Mouse (Mus musculus) stomach, postnatal 0 days (tissue): Measurements from ENCODE around the gene Upf1. TPM values are rescaled to one million over a fixed set of nuclear protein-coding genes. Genes with fewer than 3 reads are reported as not detected.

Source experiments
- ATAC-seq: fragments of 200-750 bp; cut with Nextera tagmentation; 2 replicates; pipeline ENCODE4 v1.8.0; 2017; ENCODE audit not compliant: low FRiP score, low TSS enrichment
- DNase-seq: peaks from one replicate; pipeline ENCODE4 v3.0.0-alpha.2; 2016; ENCODE audit warnings: low spot score
- H3K27ac ChIP-seq: fragments of 300-500 bp; sonication (generic); replicated peaks from 2 replicates; pipeline ENCODE4 v1.5.1; 2014; ENCODE audit warnings: mild to moderate bottlenecking, control low read depth
- H3K27me3 ChIP-seq: fragments of 300-500 bp; sonication (generic); 2 replicates; pipeline ENCODE4 v1.6.1; 2014; ENCODE audit warnings: low read length; ENCODE audit not compliant: control insufficient read depth, insufficient read depth
- H3K36me3 ChIP-seq: fragments of 300-500 bp; sonication (generic); 2 replicates; pipeline ENCODE4 v1.6.1; 2014; ENCODE audit warnings: low read length, mixed read lengths; ENCODE audit not compliant: control insufficient read depth, insufficient read depth
- H3K4me1 ChIP-seq: fragments of 300-500 bp; sonication (generic); replicated peaks from 2 replicates; pipeline ENCODE4 v1.6.1; 2014; ENCODE audit warnings: antibody characterized with exemption; ENCODE audit not compliant: control insufficient read depth, insufficient read depth
- H3K4me2 ChIP-seq: fragments of 300-500 bp; sonication (generic); replicated peaks from 2 replicates; pipeline ENCODE4 v1.6.1; 2014; ENCODE audit warnings: low read depth, mild to moderate bottlenecking, control low read depth, moderate library complexity
- H3K4me3 ChIP-seq: fragments of 300-500 bp; sonication (generic); 2 replicates; pipeline ENCODE4 v1.5.1; 2014; ENCODE audit warnings: low read depth, low read length, control low read depth
- H3K9ac ChIP-seq: fragments of 300-500 bp; sonication (generic); 2 replicates; pipeline ENCODE4 v1.6.1; 2014; ENCODE audit warnings: mild to moderate bottlenecking, low read length, control low read depth, mixed read lengths
- H3K9me3 ChIP-seq: fragments of 300-500 bp; sonication (generic); 2 replicates; pipeline ENCODE4 v1.6.1; 2016; ENCODE audit warnings: low read length; ENCODE audit not compliant: control insufficient read depth
- CTCF ChIP-seq: IDR thresholded peaks from 2 replicates; pipeline ENCODE4 v1.5.1; 2016; ENCODE audit warnings: antibody characterized with exemption, low read depth, mild to moderate bottlenecking, moderate library complexity
- EP300 ChIP-seq: optimal IDR thresholded peaks from 2 replicates; pipeline ENCODE3; 2016; ENCODE audit warnings: antibody characterized with exemption
- WGBS: fragments of 180-500 bp; shearing (Covaris S2); extraction: QIAGEN DNeasy Blood & Tissue Kit; methylation state at CpG from one replicate; pipeline ENCODE4 v1.1.7; 2014; 5-methylcytosine and 5-hydroxymethylcytosine counted together
- polyA plus RNA-seq: library from polyadenylated mRNA; unstranded; fragments of >200 nt; fragmentation: Nextera tagmentation; extraction: Ambion mirVana; gene quantifications from 2 replicates; pipeline ENCODE4 v1.2.1, GENCODE M21; 2015

Upf1 gene
- polyA plus RNA-seq, 1 experiment from 2014 or later, result 9.5 TPM

- Histone ChIP-seq H3K4me2 (no peak overlapping the region), H3K27me3 (no peaks in the 10 kb centered on the region), H3K36me3 (0 out of 2 replicates have a peak, but pooled peaks cover 5% of the 10 kb centered on the region), H3K9me3 (no peaks in the 10 kb centered on the region), H3K9ac (no peak overlapping the region), H3K4me1 (no peaks in the 10 kb centered on the region), H3K4me3 (no peak overlapping the region), H3K27ac (no peak overlapping the region)
- WGBS, result 80% methylated on average over 5 of the region's 5 CpGs
- TF ChIP-seq EP300, result no peak
- TF ChIP-seq CTCF, result no peak
- no peak for DNase-seq
- no peak for ATAC-seq
These were observed 40.0 kb upstream of the Upf1 start for GRCm38 (mm10) chr8:70393087-70393486.

GRCm38 (mm10) chr8:70389678-70390077 lies 36.6 kb upstream of the Upf1 start:
- DNase-seq (no peak), ATAC-seq (no peak)
- WGBS, result 81% methylated on average over 2 of the region's 2 CpGs
- Histone ChIP-seq H3K9me3 (no peaks in the 10 kb centered on the region), H3K4me3 (no peak overlapping the region), H3K36me3 (peaks cover 14% of the 10 kb centered on the region), H3K9ac (no peak overlapping the region), H3K27ac (no peak overlapping the region), H3K27me3 (no peaks in the 10 kb centered on the region), H3K4me1 (no peaks in the 10 kb centered on the region), H3K4me2 (no peak overlapping the region)
- TF ChIP-seq EP300 (no peak), CTCF (no peak)

GRCm38 (mm10) chr8:70383287-70383686 lies 30.2 kb upstream of the Upf1 start:
- WGBS, result 46% methylated on average over 3 of the region's 3 CpGs
- TF ChIP-seq CTCF (peak; percentile 93), EP300 (no peak)
- no peaks in the 10 kb centered on the region for H3K9me3 ChIP-seq
- H3K27me3 ChIP-seq, result no peaks in the 10 kb centered on the region
- no peak overlapping the region for H3K4me3 ChIP-seq
- H3K27ac ChIP-seq, result no peak overlapping the region
- H3K36me3 ChIP-seq, result peaks cover 10% of the 10 kb centered on the region
- no peaks in the 10 kb centered on the region for H3K4me1 ChIP-seq
- ATAC-seq, result peak; percentile 64
- H3K9ac ChIP-seq, result no peak overlapping the region
- no peak overlapping the region for H3K4me2 ChIP-seq
- DNase-seq, result peak; percentile 75

- 79% methylated on average over 12 of the region's 12 CpGs for WGBS
- H3K4me3 ChIP-seq, result no peak overlapping the region
- H3K9me3 ChIP-seq, result no peaks in the 10 kb centered on the region
- DNase-seq (no peak), ATAC-seq (no peak)
- H3K36me3 ChIP-seq, result no peaks in the 10 kb centered on the region
- H3K27me3 ChIP-seq, result peaks cover 11% of the 10 kb centered on the region
- TF ChIP-seq EP300 (no peak), CTCF (no peak)
- H3K4me2 ChIP-seq, result no peak overlapping the region
- no peak overlapping the region for H3K27ac ChIP-seq
- no peak overlapping the region for H3K9ac ChIP-seq
- no peaks in the 10 kb centered on the region for H3K4me1 ChIP-seq
These were observed 27.0 kb upstream of the Upf1 start for GRCm38 (mm10) chr8:70380069-70380468.

- H3K36me3 ChIP-seq, result no peaks in the 10 kb centered on the region
- no peak overlapping the region for H3K4me2 ChIP-seq
- ATAC-seq (no peak), DNase-seq (no peak)
- H3K9ac ChIP-seq, result no peak overlapping the region
- 0 out of 2 replicates have a peak, but pooled peaks cover 4% of the 10 kb centered on the region for H3K4me1 ChIP-seq
- no peaks in the 10 kb centered on the region for H3K9me3 ChIP-seq
- WGBS, result 15% methylated on average over 15 of the region's 15 CpGs
- TF ChIP-seq EP300 (no peak), CTCF (peak; percentile 34; the same call in 1 of the 2 replicates)
- no peak overlapping the region for H3K27ac ChIP-seq
- peaks cover 23% of the 10 kb centered on the region for H3K27me3 ChIP-seq
- H3K4me3 ChIP-seq, result no peak overlapping the region
These were observed 24.0 kb upstream of the Upf1 start for GRCm38 (mm10) chr8:70377049-70377448.

- no peaks in the 10 kb centered on the region for H3K36me3 ChIP-seq
- peaks cover 23% of the 10 kb centered on the region for H3K27me3 ChIP-seq
- 0 out of 2 replicates have a peak, but pooled peaks cover 4% of the 10 kb centered on the region for H3K4me1 ChIP-seq
- H3K4me3 ChIP-seq, result peak overlapping the region; percentile 10; the same call in 1 of the 2 replicates
- H3K9ac ChIP-seq, result no peak overlapping the region
- no peak overlapping the region for H3K27ac ChIP-seq
- no peaks in the 10 kb centered on the region for H3K9me3 ChIP-seq
- H3K4me2 ChIP-seq, result peak overlapping the region; percentile 23
- DNase-seq, result peak; percentile 51
- WGBS, result 8% methylated on average over 37 of the region's 37 CpGs
- no peak for ATAC-seq
- no peak for TF ChIP-seq EP300
- TF ChIP-seq CTCF, result no peak
These were observed 23.2 kb upstream of the Upf1 start for GRCm38 (mm10) chr8:70376275-70376741.
